Mouse (Mus musculus): ENCODE measurements around the gene Adk. TPM values are rescaled to one million over a fixed set of nuclear protein-coding genes. Genes with fewer than 3 reads are reported as not detected.
A peak's percentile ranks its signal among the peaks of the same experiment; 100 is the strongest.

The Adk gene
- 10 to 100 TPM; 66.5 to 80.7 (median 73.0) TPM for total RNA-seq (2022)

- DNase-seq (ENCODE audit: low spot score in 2 of 2), result peak; percentile 89 to 93
Measured at GRCm38 (mm10) chr14:21052112-21052780, at the start of gene Adk, which contains the start of gene Ap3m1. Gene Adk, plus strand, starts transcription at chr14:21052574. Gene Ap3m1, minus strand, starts transcription at chr14:21052508.

- DNase-seq (ENCODE audit: low spot score in 2 of 2), result no peak
Measured at GRCm38 (mm10) chr14:21013800-21014334, 38.5 kb upstream of the Adk start.

- DNase-seq (ENCODE audit: low spot score in 2 of 2), result no peak
Measured at GRCm38 (mm10) chr14:21017871-21018270, 34.5 kb upstream of the Adk start.

- peak in 1 of 2 experiments; percentile 33 for DNase-seq (ENCODE audit: low spot score in 2 of 2)
Measured at GRCm38 (mm10) chr14:21018977-21019376, 33.4 kb upstream of the Adk start.

- peak; percentile 65 to 70 for DNase-seq (ENCODE audit: low spot score in 2 of 2)
Measured at GRCm38 (mm10) chr14:21020435-21020834, 31.9 kb upstream of the Adk start.

- DNase-seq (ENCODE audit: low spot score in 2 of 2), result no peak
Measured at GRCm38 (mm10) chr14:21027542-21027941, 24.8 kb upstream of the Adk start.

GRCm38 (mm10) chr14:21029025-21029659 is 23.2 kb upstream of the Adk start:
- peak in 1 of 2 experiments; percentile 26 for DNase-seq (ENCODE audit: low spot score in 2 of 2)

GRCm38 (mm10) chr14:21031783-21032511 is 20.4 kb upstream of the Adk start:
- peak in 1 of 2 experiments; percentile 41 for DNase-seq (ENCODE audit: low spot score in 2 of 2)

GRCm38 (mm10) chr14:21034271-21034670 is 18.1 kb upstream of the Adk start:
- DNase-seq (ENCODE audit: low spot score in 2 of 2), result no peak

GRCm38 (mm10) chr14:21034791-21035190 is 17.6 kb upstream of the Adk start:
- DNase-seq (ENCODE audit: low spot score in 2 of 2), result no peak

GRCm38 (mm10) chr14:21039077-21039476 is 13.3 kb upstream of the Adk start:
- no peak for DNase-seq (ENCODE audit: low spot score in 2 of 2)

GRCm38 (mm10) chr14:21039623-21040022 is 12.8 kb upstream of the Adk start:
- DNase-seq (ENCODE audit: low spot score in 2 of 2), result no peak

- DNase-seq (ENCODE audit: low spot score in 2 of 2), result no peak
Measured at GRCm38 (mm10) chr14:21047840-21048239, 4.5 kb upstream of the Adk start.

GRCm38 (mm10) chr14:21048879-21049278 is 3.5 kb upstream of the Adk start:
- no peak for DNase-seq (ENCODE audit: low spot score in 2 of 2)

GRCm38 (mm10) chr14:21050734-21051133 is 1.6 kb upstream of the Adk start:
- no peak for DNase-seq (ENCODE audit: low spot score in 2 of 2)

GRCm38 (mm10) chr14:21051380-21052111 is 828 bp upstream of the Adk start:
- peak in 1 of 2 experiments; percentile 25 for DNase-seq (ENCODE audit: low spot score in 2 of 2)

- DNase-seq (ENCODE audit: low spot score in 2 of 2), result peak in 1 of 2 experiments; percentile 71
Measured at GRCm38 (mm10) chr14:21052781-21053130, 382 bp downstream of the Adk start.

- DNase-seq (ENCODE audit: low spot score in 2 of 2), result no peak
Measured at GRCm38 (mm10) chr14:21053151-21053550, 777 bp downstream of the Adk start.

- no peak for DNase-seq (ENCODE audit: low spot score in 2 of 2)
Measured at GRCm38 (mm10) chr14:21053586-21053985, 1.2 kb downstream of the Adk start.

GRCm38 (mm10) chr14:21058972-21059371 is 6.6 kb downstream of the Adk start:
- DNase-seq (ENCODE audit: low spot score in 2 of 2), result no peak

- DNase-seq (ENCODE audit: low spot score in 2 of 2), result no peak
Measured at GRCm38 (mm10) chr14:21062766-21063513, 10.6 kb downstream of the Adk start.

Data from layer of hippocampus, adult 8-10 months (tissue).